Mouse (Mus musculus) olfactory bulb, adult 2 months (tissue): Measurements from ENCODE around the gene Slc7a7.

ENCODE experiments used
- CTCF ChIP-seq: fragments of 200-500 bp; IDR thresholded peaks from 2 replicates; pipeline ENCODE4 v1.5.1; 2012; ENCODE audit warnings: low read depth, mild to moderate bottlenecking, low read length, moderate library complexity; ENCODE audit not compliant: insufficient read depth
- POLR2A ChIP-seq: fragments of 200-500 bp; IDR thresholded peaks from 2 replicates; pipeline ENCODE4 v1.6.1; 2012; ENCODE audit warnings: mild to moderate bottlenecking, low read depth, low read length, moderate library complexity; ENCODE audit not compliant: insufficient read depth

- TF ChIP-seq CTCF (no peak), POLR2A (no peak)
Observed at GRCm38 (mm10) chr14:54429332-54430093, 11.9 kb upstream of the Slc7a7 start.
